Mouse (Mus musculus) kidney, postnatal 10 days (tissue): ENCODE measurements around the gene Camkk2.

Source experiments
- DNase-seq: peaks from one replicate; pipeline ENCODE4 v3.0.0; 2021; ENCODE audit warnings: mixed read lengths

Camkk2 gene

GRCm38 (mm10) chr5:122695516-122695915 is 83.7 kb downstream of the Camkk2 start:
- no peak for DNase-seq

- peak; percentile 36 for DNase-seq
These were observed 85.6 kb downstream of the Camkk2 start for GRCm38 (mm10) chr5:122693431-122694207.

GRCm38 (mm10) chr5:122690486-122690885 is 88.7 kb downstream of the Camkk2 start:
- DNase-seq: no peak

GRCm38 (mm10) chr5:122689153-122689552 is 90.1 kb downstream of the Camkk2 start:
- no peak for DNase-seq

GRCm38 (mm10) chr5:122687391-122687790 is 91.8 kb downstream of the Camkk2 start:
- no peak for DNase-seq

GRCm38 (mm10) chr5:122683926-122684325 is 95.3 kb downstream of the Camkk2 start:
- no peak for DNase-seq

GRCm38 (mm10) chr5:122681276-122681675 is 97.9 kb downstream of the Camkk2 start:
- no peak for DNase-seq
